Mouse (Mus musculus) neural tube, embryonic 12.5 days (tissue): ENCODE results near the gene Ets2. TPM values are rescaled to one million over a fixed set of nuclear protein-coding genes. Genes with fewer than 3 reads are reported as not detected.

ENCODE experiments used
- ATAC-seq: fragments of 200-750 bp; cut with Nextera tagmentation; 2 replicates; pipeline ENCODE4 v1.8.0; 2017; ENCODE audit warnings: low read depth, mild to moderate bottlenecking, moderate TSS enrichment, moderate library complexity; ENCODE audit not compliant: low FRiP score
- H3K27ac ChIP-seq: fragments of 300-500 bp; sonication (generic); 2 replicates; pipeline ENCODE4 v1.5.1; 2016
- H3K27me3 ChIP-seq: fragments of 300-500 bp; sonication (generic); replicated peaks from 2 replicates; pipeline ENCODE4 v1.6.1; 2016; ENCODE audit warnings: mild to moderate bottlenecking
- H3K36me3 ChIP-seq: fragments of 300-500 bp; sonication (generic); 2 replicates; pipeline ENCODE4 v1.6.1; 2016; ENCODE audit warnings: mild to moderate bottlenecking
- H3K4me1 ChIP-seq: fragments of 300-500 bp; sonication (generic); 2 replicates; pipeline ENCODE4 v1.6.1; 2016
- H3K4me2 ChIP-seq: fragments of 300-500 bp; sonication (generic); replicated peaks from 2 replicates; pipeline ENCODE4 v1.6.1; 2016; ENCODE audit warnings: mild to moderate bottlenecking
- H3K4me3 ChIP-seq: fragments of 300-500 bp; sonication (generic); 2 replicates; pipeline ENCODE4 v1.5.1; 2016
- H3K9ac ChIP-seq: fragments of 300-500 bp; sonication (generic); 2 replicates; pipeline ENCODE4 v1.6.1; 2016; ENCODE audit warnings: mild to moderate bottlenecking
- H3K9me3 ChIP-seq: fragments of 300-500 bp; sonication (generic); 2 replicates; pipeline ENCODE4 v1.6.1; 2016; ENCODE audit warnings: mild to moderate bottlenecking
- WGBS: fragments of 180-500 bp; shearing (Covaris S2); methylation state at CpG from one replicate; pipeline ENCODE4 v1.1.7; 2016; 5-methylcytosine and 5-hydroxymethylcytosine counted together
- polyA plus RNA-seq: library from polyadenylated mRNA; unstranded; fragments of >200 nt; fragmentation: Nextera tagmentation; extraction: Ambion mirVana; gene quantifications from 2 replicates; pipeline ENCODE4 v1.2.1, GENCODE M21; 2016

Ets2 gene
- polyA plus RNA-seq, 1 experiment from 2014 or later = 25.6 TPM

DNA sequence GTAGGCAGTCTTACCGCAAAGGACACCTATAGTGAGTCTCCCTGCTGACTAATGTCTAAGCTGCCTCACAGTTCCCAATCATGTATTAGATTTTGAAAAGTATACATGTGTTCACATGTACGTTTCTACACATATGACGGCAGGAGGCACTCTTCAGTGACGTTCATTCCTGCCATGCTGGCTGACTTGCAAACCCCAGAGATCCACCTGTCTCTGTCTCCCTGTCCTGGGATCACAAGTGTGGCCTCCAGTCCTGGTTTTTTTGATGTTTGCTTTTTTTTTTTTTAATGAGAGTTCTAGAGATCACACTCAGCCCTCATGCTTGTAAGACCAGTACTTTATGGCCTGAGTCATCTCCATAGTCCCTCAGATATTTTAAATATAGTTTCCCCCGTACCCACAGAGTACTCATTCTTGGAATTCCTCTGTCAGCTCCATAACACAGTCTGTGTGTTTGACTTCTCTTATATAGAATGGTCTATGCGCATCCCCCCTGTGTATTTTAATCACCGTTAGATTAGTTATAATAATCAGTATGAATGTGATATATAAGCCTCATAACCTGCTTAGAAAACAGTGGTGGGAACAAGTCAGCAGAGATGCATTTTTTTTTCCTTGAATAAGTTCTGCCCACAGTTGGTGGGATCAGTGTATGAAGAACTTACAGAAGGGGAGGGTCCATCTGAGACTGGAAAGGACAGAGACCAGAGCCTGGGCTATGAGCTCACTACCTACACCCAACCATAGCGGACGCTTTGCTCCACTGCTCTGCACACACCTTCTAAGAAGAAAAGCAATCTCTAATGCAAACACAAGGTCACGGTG, 40.3 kb downstream of the Ets2 start:
- Histone ChIP-seq H3K4me2 (no peak overlapping the region), H3K4me1 (no peaks in the 10 kb centered on the region), H3K9me3 (no peaks in the 10 kb centered on the region), H3K9ac (no peak overlapping the region), H3K4me3 (no peak overlapping the region), H3K36me3 (no peaks in the 10 kb centered on the region), H3K27ac (no peak overlapping the region), H3K27me3 (no peaks in the 10 kb centered on the region)
- ATAC-seq = no peak
- 85% methylated on average over 10 of the region's 10 CpGs for WGBS

DNA sequence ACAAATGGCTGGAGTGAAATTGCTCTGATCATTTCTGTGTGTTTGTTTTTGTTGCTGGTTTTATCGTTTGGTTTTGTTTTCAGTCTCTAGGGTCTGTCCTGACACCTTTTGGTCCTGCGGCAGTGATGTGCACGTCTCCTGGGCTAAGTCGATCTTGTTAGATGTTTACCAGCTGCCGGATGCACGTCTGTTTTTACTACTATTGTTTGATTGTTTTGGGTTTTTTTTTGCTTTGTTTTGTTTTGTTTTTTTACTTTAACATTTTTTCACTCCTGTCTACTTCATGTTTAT, 40.8 kb downstream of the Ets2 start:
- H3K4me1 ChIP-seq = no peaks in the 10 kb centered on the region
- WGBS = 73% methylated on average over 6 of the region's 6 CpGs
- H3K27me3 ChIP-seq = no peaks in the 10 kb centered on the region
- H3K9ac ChIP-seq = no peak overlapping the region
- H3K4me3 ChIP-seq = no peak overlapping the region
- no peak overlapping the region for H3K27ac ChIP-seq
- H3K4me2 ChIP-seq = no peak overlapping the region
- no peaks in the 10 kb centered on the region for H3K36me3 ChIP-seq
- no peak for ATAC-seq
- no peaks in the 10 kb centered on the region for H3K9me3 ChIP-seq

DNA sequence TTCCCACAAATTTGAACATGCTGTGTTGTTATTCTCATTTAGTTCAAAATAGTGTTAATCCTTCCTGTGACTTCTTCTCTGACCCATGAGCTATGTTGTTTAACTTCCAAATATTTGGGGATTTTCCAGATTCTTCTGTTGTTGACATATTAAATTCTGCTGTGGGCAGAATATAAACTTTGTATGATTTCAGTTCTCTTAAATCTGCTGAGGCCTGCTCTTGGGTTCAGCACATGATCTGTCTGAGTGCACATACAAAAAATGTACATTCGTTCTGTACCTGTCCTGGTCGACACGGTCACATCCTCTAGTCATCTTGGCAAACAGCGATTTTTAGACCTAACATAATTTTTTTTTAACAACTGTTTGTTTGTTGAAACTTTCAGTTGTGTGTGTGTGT, 41.2 kb downstream of the Ets2 start:
- no peak overlapping the region for H3K4me3 ChIP-seq
- no peaks in the 10 kb centered on the region for H3K4me1 ChIP-seq
- H3K27ac ChIP-seq = no peak overlapping the region
- no peaks in the 10 kb centered on the region for H3K9me3 ChIP-seq
- no peak for ATAC-seq
- no peak overlapping the region for H3K4me2 ChIP-seq
- H3K27me3 ChIP-seq = no peaks in the 10 kb centered on the region
- no peak overlapping the region for H3K9ac ChIP-seq
- 76% methylated on average over 4 of the region's 4 CpGs for WGBS
- no peaks in the 10 kb centered on the region for H3K36me3 ChIP-seq

DNA sequence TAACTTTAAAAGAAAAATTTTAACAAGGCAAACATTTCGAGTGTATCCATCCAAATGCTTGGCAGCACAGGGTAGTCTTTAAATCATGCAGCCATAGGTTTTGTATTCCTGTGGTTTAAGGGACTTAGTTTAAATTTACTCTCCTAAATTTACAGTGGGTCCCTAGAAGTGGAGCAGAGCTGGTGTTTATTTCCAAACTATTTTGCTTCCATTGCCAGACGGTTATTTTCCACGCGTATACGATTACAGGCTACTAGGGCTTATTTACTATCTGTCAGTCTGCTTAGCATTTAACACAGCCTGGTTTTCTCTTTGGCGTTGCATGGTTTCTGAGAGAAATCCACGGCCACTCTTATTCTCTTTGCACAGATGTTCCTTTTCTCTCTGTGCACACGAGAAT, 42.9 kb downstream of the Ets2 start:
- Histone ChIP-seq H3K27me3 (no peaks in the 10 kb centered on the region), H3K4me2 (no peak overlapping the region), H3K4me3 (no peak overlapping the region), H3K27ac (no peak overlapping the region), H3K36me3 (no peaks in the 10 kb centered on the region), H3K9ac (no peak overlapping the region), H3K9me3 (no peaks in the 10 kb centered on the region), H3K4me1 (no peaks in the 10 kb centered on the region)
- ATAC-seq = no peak
- 80% methylated on average over 8 of the region's 8 CpGs for WGBS

DNA sequence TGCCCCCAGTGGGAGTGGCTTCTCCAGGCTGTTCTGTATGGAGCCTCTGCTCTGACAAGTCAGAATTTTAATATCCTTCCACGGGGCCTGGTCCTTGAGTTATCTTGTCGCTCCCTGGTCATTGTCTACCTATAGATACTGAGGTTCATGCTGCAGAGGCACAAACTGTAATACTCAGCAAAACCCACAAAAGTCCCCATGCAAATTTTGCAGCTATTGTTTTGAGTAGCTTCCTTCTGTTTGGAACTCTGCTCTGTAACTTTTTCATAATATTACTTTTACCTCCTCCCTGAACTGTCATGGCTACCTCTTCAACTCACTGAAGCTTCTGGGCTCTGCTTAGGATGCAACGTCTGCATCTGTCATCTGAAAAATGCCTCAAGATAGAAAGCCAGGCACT, 43.8 kb downstream of the Ets2 start:
- no peak for ATAC-seq
- H3K27me3 ChIP-seq = no peaks in the 10 kb centered on the region
- no peak overlapping the region for H3K27ac ChIP-seq

DNA sequence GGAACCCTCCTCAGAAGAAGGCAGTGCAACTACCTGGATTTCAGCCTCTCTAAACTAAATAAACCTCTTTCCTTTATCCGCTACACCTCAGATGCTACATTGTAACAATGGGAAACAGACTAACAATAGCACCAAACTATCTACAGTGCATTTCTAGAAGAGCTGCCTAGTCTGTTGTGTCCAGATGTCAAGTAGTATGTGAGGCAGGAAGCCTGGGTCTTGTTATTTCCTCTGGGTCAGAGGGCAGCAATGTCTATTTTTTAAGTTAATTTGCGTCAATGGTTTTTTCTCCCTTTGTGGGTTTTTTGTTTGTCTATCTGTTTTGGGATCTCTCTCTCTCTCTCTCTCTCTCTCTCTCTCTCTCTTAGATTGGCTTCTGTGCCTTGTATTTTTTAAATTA, 44.7 kb downstream of the Ets2 start:
- no peak for ATAC-seq
- Histone ChIP-seq H3K9ac (no peak overlapping the region), H3K27ac (no peak overlapping the region), H3K36me3 (no peaks in the 10 kb centered on the region), H3K4me2 (no peak overlapping the region), H3K4me1 (no peaks in the 10 kb centered on the region), H3K4me3 (no peak overlapping the region), H3K27me3 (no peaks in the 10 kb centered on the region), H3K9me3 (no peaks in the 10 kb centered on the region)
- WGBS = 90% methylated on average over 2 of the region's 2 CpGs

More for the DNA sequence above, 43.8 kb downstream of the Ets2 start:
- Histone ChIP-seq H3K9ac (no peak overlapping the region), H3K4me1 (no peaks in the 10 kb centered on the region), H3K4me3 (no peak overlapping the region), H3K4me2 (no peak overlapping the region), H3K36me3 (no peaks in the 10 kb centered on the region), H3K9me3 (no peaks in the 10 kb centered on the region)
- WGBS = 85% methylated on average over 3 of the region's 3 CpGs

DNA sequence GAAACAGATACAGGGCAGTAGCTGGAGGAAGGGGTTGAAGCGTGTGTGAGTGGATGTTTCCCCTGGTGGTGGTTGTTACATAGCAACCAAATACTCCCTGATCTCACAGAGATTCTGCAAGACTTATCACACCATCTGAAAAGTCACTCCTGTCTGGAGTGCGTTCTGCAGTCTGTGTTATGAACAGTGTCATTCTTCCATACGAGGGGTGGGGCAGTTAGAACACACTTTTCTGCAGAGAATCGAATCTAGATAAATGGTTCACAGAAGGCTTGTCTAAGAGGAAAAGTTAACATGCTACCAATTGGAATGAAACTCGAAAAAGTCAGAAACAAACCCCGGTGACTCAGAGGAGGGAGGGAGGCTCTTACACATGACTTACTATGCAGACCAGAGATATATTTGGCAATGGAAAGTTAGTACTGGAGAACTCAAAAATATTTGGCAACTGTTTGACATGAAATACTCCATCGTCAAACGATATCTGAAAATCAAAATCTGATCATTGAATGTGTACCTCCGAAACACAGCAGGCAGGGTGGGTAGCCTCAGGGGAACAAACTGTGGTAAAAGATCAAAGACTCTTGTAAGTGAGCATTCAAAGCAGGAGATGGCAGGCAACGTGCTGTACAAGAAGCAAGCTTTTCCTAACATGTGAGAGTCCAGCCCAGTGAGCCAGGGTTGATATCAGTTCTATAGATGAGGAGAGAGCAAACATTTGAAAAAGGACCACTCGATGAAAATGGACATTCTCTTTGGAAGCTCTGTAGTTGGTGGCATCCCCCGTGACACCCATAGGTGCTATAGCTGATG, 47.6 kb downstream of the Ets2 start:
- no peaks in the 10 kb centered on the region for H3K27me3 ChIP-seq

DNA sequence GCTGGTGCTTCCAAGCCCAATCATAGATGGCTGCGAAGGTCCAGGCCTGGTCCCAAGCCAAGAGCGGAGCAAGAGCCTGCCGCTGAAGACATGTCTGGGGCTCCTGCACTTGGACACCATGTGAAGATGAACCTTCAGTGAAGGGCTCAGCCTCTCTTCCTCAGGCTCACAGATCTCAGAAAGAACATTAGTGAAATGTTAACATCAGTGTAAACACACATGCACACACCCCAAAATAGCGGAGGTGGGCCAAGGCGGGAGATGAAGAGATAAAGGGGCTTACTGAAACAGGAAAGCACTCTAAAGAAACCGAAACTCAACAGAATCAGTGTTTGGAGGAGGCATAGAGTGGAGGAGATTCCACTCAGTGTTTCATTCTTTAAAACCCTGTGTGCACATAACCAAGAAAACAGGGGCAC, 48.3 kb downstream of the Ets2 start:
- no peak overlapping the region for H3K4me3 ChIP-seq
- no peak overlapping the region for H3K27ac ChIP-seq
- H3K9me3 ChIP-seq = no peaks in the 10 kb centered on the region
- no peak overlapping the region for H3K4me2 ChIP-seq
- no peak for ATAC-seq
- no peaks in the 10 kb centered on the region for H3K4me1 ChIP-seq
- no peaks in the 10 kb centered on the region for H3K36me3 ChIP-seq
- WGBS = 94% methylated on average over 6 of the region's 6 CpGs
- no peak overlapping the region for H3K9ac ChIP-seq
- no peaks in the 10 kb centered on the region for H3K27me3 ChIP-seq

More for the DNA sequence above, 47.6 kb downstream of the Ets2 start:
- Histone ChIP-seq H3K36me3 (no peaks in the 10 kb centered on the region), H3K27ac (no peak overlapping the region), H3K4me3 (no peak overlapping the region), H3K9me3 (no peaks in the 10 kb centered on the region), H3K9ac (no peak overlapping the region), H3K4me1 (no peaks in the 10 kb centered on the region), H3K4me2 (no peak overlapping the region)
- no peak for ATAC-seq
- WGBS = 79% methylated on average over 12 of the region's 12 CpGs

DNA sequence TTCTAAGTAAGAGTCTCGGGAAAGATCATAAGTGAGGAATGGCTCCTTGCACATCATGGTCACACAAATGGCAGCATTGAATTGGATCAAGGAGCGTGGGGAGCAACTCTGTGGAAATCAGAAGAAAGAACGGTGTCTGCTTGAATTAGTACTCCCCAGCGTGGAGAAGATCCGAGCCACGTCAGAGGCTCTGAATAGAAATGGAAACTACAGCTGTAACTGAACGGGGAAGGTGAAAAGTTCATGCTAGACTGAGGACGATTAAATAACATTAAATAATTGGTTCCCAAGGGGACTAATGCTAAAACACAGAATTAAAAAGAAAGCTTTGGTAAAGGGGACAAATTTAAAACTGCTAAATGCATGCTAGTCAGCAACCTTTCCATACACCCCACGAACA, 50.6 kb downstream of the Ets2 start:
- Histone ChIP-seq H3K4me3 (no peak overlapping the region), H3K27ac (no peak overlapping the region), H3K27me3 (no peaks in the 10 kb centered on the region), H3K36me3 (no peaks in the 10 kb centered on the region), H3K4me2 (no peak overlapping the region), H3K4me1 (no peaks in the 10 kb centered on the region), H3K9me3 (no peaks in the 10 kb centered on the region), H3K9ac (no peak overlapping the region)
- no peak for ATAC-seq
- 62% methylated on average over 9 of the region's 9 CpGs for WGBS

DNA sequence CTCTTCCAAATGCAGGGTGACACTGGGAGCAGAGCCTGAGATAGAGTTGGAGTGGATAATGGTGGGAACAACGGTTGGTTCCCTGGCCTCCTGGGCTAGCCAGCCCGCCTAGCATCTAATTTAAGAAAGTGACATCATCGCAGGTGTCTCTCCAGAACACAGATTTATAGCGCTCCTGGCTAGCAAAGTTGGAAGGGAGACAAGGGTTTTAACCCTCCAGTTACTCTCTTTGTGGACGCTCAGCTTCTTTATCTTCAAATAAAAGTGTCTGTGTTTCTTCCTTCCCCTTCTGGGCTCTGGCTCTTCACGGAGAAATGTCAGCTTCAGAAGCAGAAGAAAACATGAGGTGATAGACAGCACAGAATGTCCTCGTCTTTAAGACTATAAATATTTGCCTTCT, 51.4 kb downstream of the Ets2 start:
- no peak overlapping the region for H3K4me3 ChIP-seq
- no peaks in the 10 kb centered on the region for H3K27me3 ChIP-seq
- no peak overlapping the region for H3K4me2 ChIP-seq
- no peak for ATAC-seq
- H3K9me3 ChIP-seq = no peaks in the 10 kb centered on the region
- no peak overlapping the region for H3K9ac ChIP-seq
- H3K36me3 ChIP-seq = no peaks in the 10 kb centered on the region
- H3K4me1 ChIP-seq = no peaks in the 10 kb centered on the region
- H3K27ac ChIP-seq = no peak overlapping the region
- 72% methylated on average over 7 of the region's 7 CpGs for WGBS

DNA sequence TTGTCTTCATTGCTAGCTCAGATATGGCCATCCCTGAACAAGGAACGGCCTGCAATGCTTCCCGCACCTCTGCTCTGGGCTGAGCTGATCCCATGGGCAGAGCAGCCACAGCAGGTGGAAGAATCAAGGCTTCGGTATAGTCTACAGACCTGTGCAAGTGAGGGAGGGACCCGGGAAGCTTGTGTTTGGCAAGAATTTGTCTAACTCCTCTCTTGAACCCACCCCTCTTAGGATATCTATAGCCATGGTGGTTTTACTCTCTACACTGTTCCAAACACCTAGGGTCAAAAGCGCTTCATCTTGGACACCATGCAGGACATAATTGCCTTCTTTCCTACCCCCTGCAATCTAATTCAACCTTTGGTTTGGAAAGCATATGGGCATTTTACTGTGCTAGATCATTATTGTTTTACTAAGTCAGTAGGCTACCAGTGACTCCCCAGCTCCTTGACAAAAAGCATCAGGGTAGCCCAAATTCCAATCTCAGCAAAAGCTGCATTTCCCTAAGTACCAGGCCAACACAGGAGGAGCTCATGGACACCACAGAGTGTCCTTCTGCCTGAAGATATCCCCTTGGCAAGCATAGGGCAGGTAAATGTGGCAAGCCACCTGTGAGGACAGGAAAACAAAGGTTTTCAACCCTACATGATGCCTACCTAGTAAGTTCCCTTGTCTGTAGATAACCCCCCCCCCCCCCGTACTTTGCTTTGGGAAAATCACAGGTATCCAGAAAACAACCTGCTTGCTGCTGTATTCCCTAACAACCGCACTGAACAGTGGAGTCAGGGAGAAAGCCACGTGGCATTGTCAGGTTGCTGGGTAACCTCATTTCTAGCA, 57.5 kb downstream of the Ets2 start:
- no peak overlapping the region for H3K27ac ChIP-seq

DNA sequence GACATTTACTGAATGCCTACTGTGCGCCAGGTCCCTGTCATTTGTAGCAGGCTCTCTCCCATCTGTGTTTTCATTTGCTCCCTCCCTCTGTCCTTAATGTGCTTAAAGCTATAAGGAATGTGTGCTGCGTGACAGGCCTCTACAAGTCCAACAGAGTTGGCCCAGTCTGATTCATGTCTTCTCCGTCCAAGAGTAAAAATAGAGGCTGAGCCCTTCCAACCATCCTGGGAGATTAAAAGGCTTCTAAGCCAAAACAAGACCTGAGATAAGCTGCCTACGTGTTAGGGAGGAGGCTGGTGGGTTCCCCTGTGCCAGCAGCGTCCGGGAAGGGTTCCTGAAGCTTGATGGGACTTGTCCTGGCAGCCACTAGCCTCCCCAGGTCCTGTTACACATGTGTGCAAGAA, 58.1 kb downstream of the Ets2 start:
- ATAC-seq = no peak
- no peak overlapping the region for H3K4me3 ChIP-seq
- H3K27me3 ChIP-seq = no peaks in the 10 kb centered on the region
- no peak overlapping the region for H3K27ac ChIP-seq
- H3K9ac ChIP-seq = no peak overlapping the region
- no peaks in the 10 kb centered on the region for H3K9me3 ChIP-seq
- H3K36me3 ChIP-seq = no peaks in the 10 kb centered on the region
- no peaks in the 10 kb centered on the region for H3K4me1 ChIP-seq
- 82% methylated on average over 6 of the region's 6 CpGs for WGBS
- H3K4me2 ChIP-seq = no peak overlapping the region

More for the DNA sequence above, 57.5 kb downstream of the Ets2 start:
- no peaks in the 10 kb centered on the region for H3K36me3 ChIP-seq
- ATAC-seq = no peak
- H3K4me1 ChIP-seq = no peaks in the 10 kb centered on the region
- H3K9ac ChIP-seq = no peak overlapping the region
- no peak overlapping the region for H3K4me2 ChIP-seq
- no peaks in the 10 kb centered on the region for H3K9me3 ChIP-seq
- WGBS = 86% methylated on average over 8 of the region's 8 CpGs
- H3K4me3 ChIP-seq = no peak overlapping the region
- no peaks in the 10 kb centered on the region for H3K27me3 ChIP-seq
